Mouse (Mus musculus): ENCODE results near the gene Dock9.

DNA sequence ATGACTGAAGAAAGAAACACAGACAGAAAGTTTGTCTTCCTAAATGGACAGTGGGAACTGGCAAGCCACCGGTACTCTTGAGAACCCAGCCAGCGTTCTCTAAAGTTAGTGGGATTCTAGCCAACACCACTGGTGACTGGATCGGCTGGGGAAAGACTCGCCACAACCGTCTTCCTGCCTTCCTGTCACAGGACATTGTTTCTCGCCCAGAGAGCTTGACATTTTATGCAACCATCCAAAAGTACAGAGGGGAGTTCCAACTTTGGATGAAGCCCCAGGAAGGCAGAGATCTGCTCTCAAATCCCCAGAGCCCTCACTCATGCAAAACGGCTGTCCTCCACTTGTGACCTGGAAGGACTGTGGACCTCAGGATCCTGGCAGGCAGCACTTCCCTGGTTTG lies 140.0 kb downstream of the Dock9 start:
- no peak for TF ChIP-seq CTCF (IDR thresholded peaks at IDR 0.05; ENCODE audit: low read depth)
- no peak for TF ChIP-seq EP300 (optimal IDR thresholded peaks at IDR 0.05)

All from stomach, postnatal 0 days (tissue).